Mouse (Mus musculus) stomach, postnatal 0 days (tissue): ENCODE measurements around the gene Tbx5.

Source experiments
- CTCF ChIP-seq: IDR thresholded peaks from 2 replicates; pipeline ENCODE4 v1.5.1; 2016; ENCODE audit warnings: antibody characterized with exemption, low read depth, mild to moderate bottlenecking, moderate library complexity
- EP300 ChIP-seq: optimal IDR thresholded peaks from 2 replicates; pipeline ENCODE3; 2016; ENCODE audit warnings: antibody characterized with exemption

GRCm38 (mm10) chr5:119785959-119786358 is 46.5 kb upstream of the Tbx5 start:
- TF ChIP-seq CTCF: peak; percentile 36
- TF ChIP-seq EP300: no peak
